Mouse (Mus musculus) mammary gland, adult 2 months (tissue): ENCODE data around the gene Med13. TPM values are rescaled to one million over a fixed set of nuclear protein-coding genes. Genes with fewer than 3 reads are reported as not detected.

ENCODE experiments used
- polyA plus RNA-seq: library from polyadenylated mRNA; depleted of rRNA; stranded (reverse); fragments of >200 nt; gene quantifications from 2 replicates; pipeline ENCODE4 v1.2.3, GENCODE M21; 2012; ENCODE audit warnings: low replicate concordance; rRNA removed

The Med13 gene
- polyA plus RNA-seq: 21.1 and 47.7 TPM in 2 replicates

GRCm38 (mm10) chr11:86356854-86357788, at the start of gene Med13:
Gene Med13 (minus strand): TSS chr11:86357602.

DNA sequence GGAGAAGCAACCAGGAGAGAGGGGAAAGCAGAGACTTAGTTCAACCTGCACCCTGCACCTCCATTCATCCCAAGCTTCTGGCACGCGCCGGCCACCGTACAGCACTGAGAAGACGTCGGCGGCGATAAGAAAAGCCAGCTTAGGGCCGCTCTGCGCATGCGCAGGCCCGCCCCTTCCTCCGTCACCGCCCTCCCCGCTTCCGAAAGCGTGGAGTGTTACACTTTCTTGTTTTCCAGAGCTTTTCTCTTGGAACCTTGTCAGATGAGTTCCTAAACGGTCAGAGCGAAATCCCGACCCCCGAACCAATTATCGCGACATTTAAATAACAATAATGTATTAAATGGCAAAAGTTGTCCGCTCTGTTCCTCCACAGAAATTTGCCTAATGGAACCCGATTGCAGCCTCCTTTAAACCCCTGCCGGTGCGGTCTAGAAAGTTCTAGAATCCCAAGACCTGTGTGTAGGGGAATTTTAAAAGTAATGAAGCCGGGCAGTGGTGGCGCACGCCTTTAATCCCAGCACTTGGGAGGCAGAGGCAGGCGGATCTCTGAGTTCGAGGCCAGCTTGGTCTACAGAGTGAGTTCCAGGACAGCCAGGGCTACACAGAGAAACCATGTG, 99.8 kb downstream of the Med13 start, which contains the start of gene Ints2:
Gene Ints2, minus strand, starts transcription at position 116 of the 617 bp plus-strand sequence.

Other genes starting within 250 kb of the Med13 start
- gene Brip1, start 156.4 kb downstream of the Med13 start, polyA plus RNA-seq: 0.17 and 0.30 TPM in 2 replicates
- gene Ints2, start 100.0 kb downstream of the Med13 start, polyA plus RNA-seq: 4.7 and 10.2 TPM in 2 replicates
- gene Rnft1, start 127.1 kb upstream of the Med13 start, polyA plus RNA-seq: 2.4 and 9.4 TPM in 2 replicates
- gene Rps6kb1, start 187.2 kb upstream of the Med13 start, polyA plus RNA-seq: 5.4 and 7.5 TPM in 2 replicates
- gene Tubd1, start 187.4 kb upstream of the Med13 start, polyA plus RNA-seq: 2.2 and 7.0 TPM in 2 replicates